Mouse (Mus musculus): ENCODE results near the gene Ccdc54. TPM values are rescaled to one million over a fixed set of nuclear protein-coding genes. Genes with fewer than 3 reads are reported as not detected.

The Ccdc54 gene
- polyA plus RNA-seq, 1 experiment from 2014 or later: not detected

DNA sequence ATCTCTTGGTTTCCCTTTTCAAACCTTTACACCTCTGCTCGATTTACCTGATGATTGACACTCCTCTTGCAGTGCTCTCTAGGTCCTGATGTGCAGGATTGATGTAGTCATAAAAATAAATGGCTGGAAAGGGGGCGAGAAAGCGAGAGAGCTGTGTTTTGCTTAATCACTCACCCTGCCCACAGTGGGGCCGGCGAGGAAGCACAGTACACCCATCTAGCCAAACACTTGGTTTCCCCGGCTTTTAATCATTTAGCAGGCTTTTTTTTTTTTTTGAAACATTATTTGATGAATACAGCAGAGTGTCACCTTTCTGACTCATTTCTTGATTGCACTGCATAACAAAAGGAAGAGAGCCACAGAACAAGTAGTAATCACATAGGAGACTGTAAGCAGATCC lies 5.7 kb upstream of the Ccdc54 start:
- WGBS: 78% methylated on average over 6 of the region's 6 CpGs
- no peak overlapping the region for H3K9ac ChIP-seq (replicated peaks; ENCODE audit: low read length)
- ATAC-seq (ENCODE audit: low FRiP score, low TSS enrichment) (no peak), DNase-seq (no peak)
- no peaks in the 10 kb centered on the region for H3K4me1 ChIP-seq (ENCODE audit: control insufficient read depth, insufficient read depth, low read length)
- no peaks in the 10 kb centered on the region for H3K36me3 ChIP-seq (ENCODE audit: control insufficient read depth, insufficient read depth, low read length)
- H3K27ac ChIP-seq (replicated peaks; ENCODE audit: low read depth, low read length): no peak overlapping the region
- no peaks in the 10 kb centered on the region for H3K27me3 ChIP-seq (ENCODE audit: control insufficient read depth, insufficient read depth, low read length)
- H3K4me2 ChIP-seq (ENCODE audit: low read length): no peak overlapping the region
- H3K4me3 ChIP-seq (replicated peaks; ENCODE audit: low read depth, low read length): no peak overlapping the region
- H3K9me3 ChIP-seq (ENCODE audit: control insufficient read depth, low read length): no peaks in the 10 kb centered on the region

DNA sequence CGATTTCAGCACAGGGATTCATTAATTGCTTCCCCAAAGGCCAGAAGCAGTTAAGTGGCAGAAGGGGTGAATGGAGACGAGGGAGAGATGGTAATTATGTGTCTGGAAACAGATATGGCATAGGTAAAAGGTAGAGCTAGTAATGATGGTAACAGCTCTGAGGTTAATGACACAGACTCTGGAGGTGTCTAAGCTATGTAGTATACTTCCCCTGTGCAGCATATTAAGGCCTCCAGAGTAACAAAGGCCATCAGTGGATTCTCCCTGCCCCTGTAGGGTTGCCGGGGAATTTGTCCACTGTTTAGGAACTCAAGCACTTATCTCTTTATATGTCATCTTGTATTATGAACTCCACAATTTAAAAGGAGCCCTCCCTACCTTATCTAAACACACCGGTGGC lies 5.2 kb upstream of the Ccdc54 start:
- DNase-seq: no peak
- H3K4me1 ChIP-seq (ENCODE audit: control insufficient read depth, insufficient read depth, low read length): no peaks in the 10 kb centered on the region
- no peaks in the 10 kb centered on the region for H3K9me3 ChIP-seq (ENCODE audit: control insufficient read depth, low read length)
- no peak overlapping the region for H3K4me2 ChIP-seq (ENCODE audit: low read length)
- H3K27ac ChIP-seq (replicated peaks; ENCODE audit: low read depth, low read length): no peak overlapping the region
- no peaks in the 10 kb centered on the region for H3K36me3 ChIP-seq (ENCODE audit: control insufficient read depth, insufficient read depth, low read length)
- ATAC-seq (ENCODE audit: low FRiP score, low TSS enrichment): no peak
- WGBS: 70% methylated on average over 4 of the region's 4 CpGs
- no peaks in the 10 kb centered on the region for H3K27me3 ChIP-seq (ENCODE audit: control insufficient read depth, insufficient read depth, low read length)
- no peak overlapping the region for H3K4me3 ChIP-seq (replicated peaks; ENCODE audit: low read depth, low read length)
- H3K9ac ChIP-seq (replicated peaks; ENCODE audit: low read length): no peak overlapping the region

DNA sequence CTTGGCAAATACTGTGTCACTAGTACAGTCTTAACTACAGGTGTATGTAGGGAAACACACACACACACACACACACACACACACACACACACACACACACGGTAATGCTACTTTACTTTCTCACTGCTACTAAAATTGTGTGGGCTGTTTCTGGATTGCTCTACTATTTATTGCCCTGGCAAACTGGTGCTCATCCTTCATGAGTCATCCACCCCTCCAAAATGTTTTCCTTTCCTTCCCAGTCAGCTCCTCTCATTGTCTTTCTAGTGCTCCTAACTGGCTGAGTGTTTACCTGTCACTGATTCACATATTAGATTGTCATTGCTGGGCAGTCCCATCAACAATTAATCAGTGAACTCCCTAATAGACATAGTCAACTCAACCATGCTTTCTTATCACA lies 3.9 kb upstream of the Ccdc54 start:
- H3K9me3 ChIP-seq (ENCODE audit: control insufficient read depth, low read length): no peaks in the 10 kb centered on the region
- 100% methylated on average over 1 of the region's 1 CpGs for WGBS
- no peaks in the 10 kb centered on the region for H3K36me3 ChIP-seq (ENCODE audit: control insufficient read depth, insufficient read depth, low read length)
- no peak overlapping the region for H3K9ac ChIP-seq (replicated peaks; ENCODE audit: low read length)
- H3K4me3 ChIP-seq (replicated peaks; ENCODE audit: low read depth, low read length): no peak overlapping the region
- ATAC-seq (ENCODE audit: low FRiP score, low TSS enrichment) (no peak), DNase-seq (no peak)
- H3K4me1 ChIP-seq (ENCODE audit: control insufficient read depth, insufficient read depth, low read length): no peaks in the 10 kb centered on the region
- no peaks in the 10 kb centered on the region for H3K27me3 ChIP-seq (ENCODE audit: control insufficient read depth, insufficient read depth, low read length)
- H3K4me2 ChIP-seq (ENCODE audit: low read length): no peak overlapping the region
- H3K27ac ChIP-seq (replicated peaks; ENCODE audit: low read depth, low read length): no peak overlapping the region

DNA sequence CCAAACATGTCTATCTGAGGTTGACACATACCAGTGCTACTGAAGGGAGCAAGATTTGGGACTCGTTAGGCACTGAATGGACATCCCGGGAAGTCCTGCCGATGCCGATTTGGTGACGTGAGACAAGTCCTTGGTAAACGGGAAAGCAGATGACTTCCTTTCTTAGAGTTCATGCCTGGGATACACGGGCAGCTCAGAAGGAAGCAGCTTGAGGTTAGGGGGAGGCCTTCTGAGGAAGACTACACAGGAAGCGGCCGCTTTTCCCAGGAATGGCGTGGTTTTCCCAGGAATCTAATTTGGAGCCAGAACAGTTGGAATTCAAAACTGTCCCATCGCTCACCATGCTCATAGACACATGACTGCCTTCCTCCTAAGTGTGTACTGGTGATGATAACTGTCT lies 2.4 kb upstream of the Ccdc54 start:
- H3K36me3 ChIP-seq (ENCODE audit: control insufficient read depth, insufficient read depth, low read length): no peaks in the 10 kb centered on the region
- WGBS: 89% methylated on average over 11 of the region's 11 CpGs
- ATAC-seq (ENCODE audit: low FRiP score, low TSS enrichment) (no peak), DNase-seq (no peak)
- no peak overlapping the region for H3K9ac ChIP-seq (replicated peaks; ENCODE audit: low read length)
- H3K9me3 ChIP-seq (ENCODE audit: control insufficient read depth, low read length): no peaks in the 10 kb centered on the region
- H3K4me3 ChIP-seq (replicated peaks; ENCODE audit: low read depth, low read length): no peak overlapping the region
- H3K27me3 ChIP-seq (ENCODE audit: control insufficient read depth, insufficient read depth, low read length): no peaks in the 10 kb centered on the region
- no peak overlapping the region for H3K27ac ChIP-seq (replicated peaks; ENCODE audit: low read depth, low read length)
- H3K4me1 ChIP-seq (ENCODE audit: control insufficient read depth, insufficient read depth, low read length): no peaks in the 10 kb centered on the region
- no peak overlapping the region for H3K4me2 ChIP-seq (ENCODE audit: low read length)

DNA sequence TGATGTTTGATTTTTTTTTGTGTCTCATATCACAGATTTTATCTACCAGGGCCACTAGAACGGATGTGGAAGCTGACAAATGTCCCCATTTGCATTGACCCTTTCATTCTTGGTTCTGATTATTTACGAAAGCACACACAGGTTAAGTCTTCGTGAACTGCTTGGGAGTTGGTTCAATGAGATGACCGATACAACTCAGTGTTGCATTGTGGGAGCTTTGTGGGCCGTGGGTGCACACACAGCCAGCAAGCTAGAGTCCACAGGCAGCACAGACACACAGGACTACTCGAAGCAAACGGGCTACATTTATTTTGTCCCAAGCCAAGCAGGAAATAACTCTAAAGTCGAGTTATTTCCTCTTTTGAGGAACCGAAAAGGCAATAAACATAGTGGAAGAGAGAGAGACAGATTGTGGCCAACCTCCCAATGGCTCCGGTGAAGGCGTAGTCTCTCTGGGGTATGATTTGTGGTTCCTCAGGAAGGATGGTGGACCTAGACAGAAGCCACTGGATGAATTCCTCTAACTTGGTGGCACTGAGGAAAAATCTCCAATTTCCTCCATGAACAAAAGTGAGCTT lies 1.3 kb downstream of the Ccdc54 start:
- H3K27me3 ChIP-seq (ENCODE audit: control insufficient read depth, insufficient read depth, low read length): no peaks in the 10 kb centered on the region
- ATAC-seq (ENCODE audit: low FRiP score, low TSS enrichment) (no peak), DNase-seq (no peak)
- H3K9me3 ChIP-seq (ENCODE audit: control insufficient read depth, low read length): no peaks in the 10 kb centered on the region
- H3K36me3 ChIP-seq (ENCODE audit: control insufficient read depth, insufficient read depth, low read length): no peaks in the 10 kb centered on the region
- no peak overlapping the region for H3K4me2 ChIP-seq (ENCODE audit: low read length)
- H3K4me1 ChIP-seq (ENCODE audit: control insufficient read depth, insufficient read depth, low read length): no peaks in the 10 kb centered on the region
- H3K4me3 ChIP-seq (replicated peaks; ENCODE audit: low read depth, low read length): no peak overlapping the region
- no peak overlapping the region for H3K9ac ChIP-seq (replicated peaks; ENCODE audit: low read length)
- 88% methylated on average over 11 of the region's 11 CpGs for WGBS
- no peak overlapping the region for H3K27ac ChIP-seq (replicated peaks; ENCODE audit: low read depth, low read length)

DNA sequence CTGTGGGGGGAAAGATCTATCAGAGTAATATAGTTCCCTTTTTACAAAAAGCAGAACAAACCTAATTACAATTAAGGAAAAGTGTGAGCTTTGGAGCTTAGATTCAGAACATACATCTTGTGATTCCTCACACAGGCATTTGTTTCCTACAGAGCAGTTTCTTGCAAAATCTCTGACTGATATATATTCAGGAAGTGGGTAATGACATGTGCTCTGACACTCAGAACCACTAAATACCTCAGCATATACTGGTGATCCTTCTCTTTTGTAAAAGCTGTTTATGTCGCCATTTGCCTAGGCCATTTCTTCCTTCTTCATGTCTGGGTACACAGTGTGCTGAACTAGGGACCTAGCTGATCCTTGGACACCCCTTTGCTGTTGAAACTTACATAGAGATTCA lies 2.8 kb downstream of the Ccdc54 start:
- ATAC-seq (ENCODE audit: low FRiP score, low TSS enrichment): no peak
- 96% methylated on average over 1 of the region's 1 CpGs for WGBS

DNA sequence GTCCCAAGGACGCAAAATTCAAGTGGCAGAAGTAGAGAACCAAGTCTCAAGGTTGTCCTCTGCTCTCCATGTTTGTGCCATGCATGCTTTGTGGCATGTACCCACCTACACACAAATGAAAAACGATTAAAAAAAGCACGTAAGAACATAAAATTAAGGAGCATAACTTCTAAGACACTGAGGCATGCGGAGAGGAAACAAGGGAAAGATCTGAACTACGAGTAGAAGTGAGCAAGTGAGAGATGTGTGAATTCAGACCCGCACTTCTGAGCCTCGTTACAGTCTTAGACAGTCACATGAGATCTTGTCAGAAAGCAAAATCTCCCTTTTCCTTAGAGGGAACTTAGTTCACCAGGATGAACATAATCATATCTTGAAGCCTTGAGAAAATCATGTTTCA lies 3.8 kb downstream of the Ccdc54 start:
- no peak overlapping the region for H3K4me2 ChIP-seq (ENCODE audit: low read length)
- H3K9me3 ChIP-seq (ENCODE audit: control insufficient read depth, low read length): no peaks in the 10 kb centered on the region
- no peak overlapping the region for H3K27ac ChIP-seq (replicated peaks; ENCODE audit: low read depth, low read length)
- no peak overlapping the region for H3K4me3 ChIP-seq (replicated peaks; ENCODE audit: low read depth, low read length)
- no peak for DNase-seq
- H3K36me3 ChIP-seq (ENCODE audit: control insufficient read depth, insufficient read depth, low read length): no peaks in the 10 kb centered on the region
- no peaks in the 10 kb centered on the region for H3K27me3 ChIP-seq (ENCODE audit: control insufficient read depth, insufficient read depth, low read length)
- ATAC-seq (ENCODE audit: low FRiP score, low TSS enrichment): no peak
- WGBS: 93% methylated on average over 7 of the region's 7 CpGs
- no peak overlapping the region for H3K9ac ChIP-seq (replicated peaks; ENCODE audit: low read length)
- H3K4me1 ChIP-seq (ENCODE audit: control insufficient read depth, insufficient read depth, low read length): no peaks in the 10 kb centered on the region

More for the DNA sequence above, 2.8 kb downstream of the Ccdc54 start:
- Histone ChIP-seq H3K36me3 (ENCODE audit: control insufficient read depth, insufficient read depth, low read length) (no peaks in the 10 kb centered on the region), H3K27me3 (ENCODE audit: control insufficient read depth, insufficient read depth, low read length) (no peaks in the 10 kb centered on the region), H3K4me2 (ENCODE audit: low read length) (no peak overlapping the region), H3K4me1 (ENCODE audit: control insufficient read depth, insufficient read depth, low read length) (no peaks in the 10 kb centered on the region), H3K9ac (replicated peaks; ENCODE audit: low read length) (no peak overlapping the region), H3K4me3 (replicated peaks; ENCODE audit: low read depth, low read length) (no peak overlapping the region), H3K27ac (replicated peaks; ENCODE audit: low read depth, low read length) (no peak overlapping the region), H3K9me3 (ENCODE audit: control insufficient read depth, low read length) (no peaks in the 10 kb centered on the region)
- no peak for DNase-seq

DNA sequence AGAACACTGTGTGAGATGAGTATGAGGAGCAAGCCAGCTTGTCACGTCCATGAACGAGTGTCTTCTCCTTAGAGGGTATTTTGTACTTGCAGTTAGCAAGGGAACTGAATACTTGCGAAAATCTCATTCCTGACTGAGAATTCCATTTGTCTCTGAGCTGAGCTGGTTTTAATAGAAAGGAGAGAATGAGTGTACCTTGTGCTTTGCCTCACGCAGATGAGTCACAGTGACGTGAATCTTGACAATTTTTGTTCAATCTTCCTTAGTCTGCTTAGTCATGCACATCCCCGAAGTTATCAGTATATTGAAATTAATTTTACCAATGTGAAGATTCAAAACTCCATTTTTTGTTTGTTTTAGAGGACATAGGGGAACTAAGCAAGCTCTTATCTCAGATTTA lies 12.6 kb downstream of the Ccdc54 start:
- Histone ChIP-seq H3K9me3 (ENCODE audit: control insufficient read depth, low read length) (no peaks in the 10 kb centered on the region), H3K4me1 (ENCODE audit: control insufficient read depth, insufficient read depth, low read length) (no peaks in the 10 kb centered on the region), H3K4me2 (ENCODE audit: low read length) (no peak overlapping the region), H3K36me3 (ENCODE audit: control insufficient read depth, insufficient read depth, low read length) (no peaks in the 10 kb centered on the region), H3K27ac (replicated peaks; ENCODE audit: low read depth, low read length) (no peak overlapping the region), H3K27me3 (ENCODE audit: control insufficient read depth, insufficient read depth, low read length) (no peaks in the 10 kb centered on the region), H3K4me3 (replicated peaks; ENCODE audit: low read depth, low read length) (no peak overlapping the region), H3K9ac (replicated peaks; ENCODE audit: low read length) (no peak overlapping the region)
- WGBS: 79% methylated on average over 6 of the region's 6 CpGs
- DNase-seq: no peak
- no peak for ATAC-seq (ENCODE audit: low FRiP score, low TSS enrichment)

DNA sequence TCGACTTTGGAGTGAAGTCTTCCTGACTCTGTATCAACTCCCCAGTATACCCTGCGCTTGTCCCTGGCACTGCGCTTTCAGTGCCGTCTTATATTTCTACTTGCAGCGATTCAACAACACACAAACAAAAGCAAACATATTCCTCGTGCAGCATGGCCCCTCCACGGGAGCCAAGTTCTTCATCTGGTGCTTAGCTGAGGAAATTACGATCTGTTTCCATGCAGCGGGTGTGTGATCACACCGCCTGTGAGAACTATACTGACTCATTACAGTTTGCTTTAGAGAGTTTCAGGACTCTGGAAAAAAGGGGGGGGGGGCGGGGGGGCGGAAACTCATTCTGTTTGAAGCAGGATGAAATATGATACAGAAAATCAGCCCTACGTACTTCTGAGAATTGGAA lies 18.4 kb downstream of the Ccdc54 start:
- no peaks in the 10 kb centered on the region for H3K27me3 ChIP-seq (ENCODE audit: control insufficient read depth, insufficient read depth, low read length)
- WGBS: 88% methylated on average over 13 of the region's 13 CpGs
- H3K9me3 ChIP-seq (ENCODE audit: control insufficient read depth, low read length): no peaks in the 10 kb centered on the region
- no peaks in the 10 kb centered on the region for H3K4me1 ChIP-seq (ENCODE audit: control insufficient read depth, insufficient read depth, low read length)
- no peak for ATAC-seq (ENCODE audit: low FRiP score, low TSS enrichment)
- H3K27ac ChIP-seq (replicated peaks; ENCODE audit: low read depth, low read length): no peak overlapping the region
- no peak overlapping the region for H3K4me3 ChIP-seq (replicated peaks; ENCODE audit: low read depth, low read length)
- no peak overlapping the region for H3K9ac ChIP-seq (replicated peaks; ENCODE audit: low read length)
- H3K36me3 ChIP-seq (ENCODE audit: control insufficient read depth, insufficient read depth, low read length): no peaks in the 10 kb centered on the region
- no peak overlapping the region for H3K4me2 ChIP-seq (ENCODE audit: low read length)
- DNase-seq: no peak

All from midbrain, embryonic 14.5 days (tissue).